Mouse (Mus musculus): ENCODE measurements around the gene Wee2. TPM values are rescaled to one million over a fixed set of nuclear protein-coding genes. Genes with fewer than 3 reads are reported as not detected.

Wee2 gene
- polyA plus RNA-seq (2017; shearing (Covaris generic)), result 0.15 TPM

DNA sequence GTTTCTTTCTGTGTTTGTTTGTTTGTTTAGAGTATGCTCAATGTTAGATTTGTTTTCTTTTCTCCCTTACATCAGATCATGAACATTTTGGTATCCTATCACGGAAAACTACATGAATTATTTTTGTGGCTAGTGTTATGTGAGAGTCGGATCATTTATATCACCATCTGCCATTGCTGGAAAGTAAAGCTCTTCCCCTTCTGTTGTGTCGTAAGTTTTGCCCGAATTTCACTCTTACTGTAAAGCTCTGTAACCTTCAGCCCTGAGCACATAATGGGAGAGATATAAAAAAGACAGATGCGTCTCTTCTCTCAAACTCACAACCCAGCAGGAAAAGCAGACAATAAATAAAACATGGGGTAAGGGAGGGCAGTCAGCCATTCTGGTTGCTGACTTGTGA is at the start of gene Wee2:
Wee2 (plus strand) TSS at position 153 of the 400 bp plus-strand sequence.

DNA sequence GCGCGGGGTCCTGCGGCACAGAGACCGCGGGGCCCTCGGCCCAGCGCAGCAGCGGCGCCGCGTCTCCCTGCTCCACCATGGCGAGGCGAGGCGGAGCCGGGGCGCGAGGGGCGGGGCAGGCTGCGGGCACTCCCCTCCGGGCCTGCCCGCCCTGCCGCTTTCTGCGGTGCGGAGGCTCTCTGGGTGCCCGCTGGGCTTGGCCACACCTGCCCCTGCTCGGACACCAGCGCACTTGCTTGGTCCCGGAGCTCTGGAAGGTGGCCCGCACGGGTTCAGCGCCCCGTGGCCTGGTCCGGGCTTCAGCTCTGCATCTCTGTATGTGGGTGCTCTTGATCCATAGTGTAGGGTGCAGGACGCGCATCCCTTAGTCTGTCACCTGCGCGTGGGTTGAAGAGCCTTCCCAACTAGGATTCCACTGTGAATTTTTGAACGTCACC is 2.8 kb upstream of the Wee2 start, which contains the start of gene E330009J07Rik:
E330009J07Rik (minus strand) TSS at position 89 of the 437 bp plus-strand sequence.

DNA sequence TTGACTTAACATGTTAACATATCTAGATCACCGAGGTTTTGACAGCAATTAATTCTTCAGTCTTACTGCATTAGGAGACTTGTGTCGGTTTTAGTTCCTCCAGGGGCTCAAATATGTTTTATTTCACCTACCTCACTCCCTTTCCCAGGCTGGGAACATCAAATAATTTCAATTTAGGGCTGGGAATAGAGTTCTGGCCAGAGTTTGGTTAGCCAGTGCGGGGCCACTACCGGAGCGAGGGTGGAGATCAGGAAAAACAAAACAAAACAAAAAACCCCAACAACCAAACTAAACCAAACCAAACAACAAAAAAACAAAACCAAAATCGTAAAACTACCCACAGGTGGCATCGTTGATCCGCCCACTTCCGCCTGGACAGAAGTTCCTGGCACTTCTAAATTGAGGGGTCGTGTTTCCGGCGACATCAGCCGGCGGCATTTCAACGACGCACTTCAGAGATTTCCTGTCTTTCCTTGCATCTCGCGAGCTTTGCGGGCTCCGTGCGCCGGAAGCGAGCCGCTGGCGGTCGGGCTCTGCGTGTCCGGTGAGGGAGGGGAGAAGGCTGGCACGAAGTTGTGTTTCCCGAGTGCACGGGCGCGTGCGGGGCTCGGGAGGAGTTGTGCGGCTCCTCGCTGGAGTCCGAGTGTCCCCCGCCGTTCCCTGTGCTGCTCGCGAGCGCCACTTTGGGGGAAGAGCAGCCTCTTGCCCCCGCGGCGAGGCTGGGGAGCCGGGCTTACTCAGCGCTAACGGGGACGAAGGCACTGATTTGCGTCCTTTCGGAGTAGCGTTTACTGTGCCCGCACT is 32.2 kb downstream of the Wee2 start, which contains the start of gene Ssbp1:
Ssbp1 (plus strand) TSS at position 437 of the 804 bp plus-strand sequence.

DNA sequence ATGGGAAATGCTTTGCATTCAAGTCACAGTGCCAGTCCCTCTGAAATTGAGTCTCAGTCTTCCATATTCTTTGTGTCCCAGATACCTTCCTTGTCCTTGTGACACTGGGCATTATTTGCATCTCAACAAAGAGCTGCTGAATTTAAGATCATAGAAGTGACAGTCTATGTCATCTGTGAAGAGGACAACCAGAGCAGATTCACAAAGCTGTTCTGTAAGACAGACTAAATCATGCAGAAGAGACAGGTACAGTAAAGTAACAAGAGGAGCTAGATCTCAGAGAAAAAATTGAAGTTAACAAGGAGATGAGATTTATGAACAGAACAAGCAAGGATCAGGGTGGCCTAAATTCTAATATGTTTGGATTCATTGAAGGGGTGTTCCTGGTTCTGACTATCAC is 52.0 kb downstream of the Wee2 start, which contains the start of gene Tas2r137:
Tas2r137 (plus strand) TSS at position 301 of the 400 bp plus-strand sequence.

GRCm38 (mm10) chr6:40493229-40493628 is 54.3 kb downstream of the Wee2 start, which contains the start of gene Tas2r108:
Tas2r108 (plus strand) TSS chr6:40493529.

Other genes with a start within 250 kb of the Wee2 start
- 35.0 TPM for gene Agk, start 113.9 kb upstream of the Wee2 start, polyA plus RNA-seq (2017; shearing (Covaris generic))
- gene E330009J07Rik, start 3.0 kb upstream of the Wee2 start, polyA plus RNA-seq (2017; shearing (Covaris generic)), result 24.0 TPM
- 48.6 TPM for gene Ssbp1, start 32.3 kb downstream of the Wee2 start, polyA plus RNA-seq (2017; shearing (Covaris generic))
- gene Tas2r137, start 52.1 kb downstream of the Wee2 start, polyA plus RNA-seq (2017; shearing (Covaris generic)), result not detected
- not detected for gene Tas2r108, start 54.4 kb downstream of the Wee2 start, polyA plus RNA-seq (2017; shearing (Covaris generic))
- not detected for gene Prss37, start 80.4 kb downstream of the Wee2 start, polyA plus RNA-seq (2017; shearing (Covaris generic))
- not detected for gene Olfr461, start 116.0 kb downstream of the Wee2 start, polyA plus RNA-seq (2017; shearing (Covaris generic))
- gene Olfr460, start 130.4 kb downstream of the Wee2 start, polyA plus RNA-seq (2017; shearing (Covaris generic)), result 0.15 TPM
- gene Clec5a, start 146.7 kb downstream of the Wee2 start, polyA plus RNA-seq (2017; shearing (Covaris generic)), result not detected
- gene Tas2r138, start 174.2 kb downstream of the Wee2 start, polyA plus RNA-seq (2017; shearing (Covaris generic)), result not detected
- gene Mgam, start 189.7 kb downstream of the Wee2 start, polyA plus RNA-seq (2017; shearing (Covaris generic)), result not detected